Mouse (Mus musculus) limb, embryonic 11.5 days (tissue): ENCODE data around the gene Pim2. TPM values are rescaled to one million over a fixed set of nuclear protein-coding genes. Genes with fewer than 3 reads are reported as not detected.
A peak's percentile ranks its signal among the peaks of the same experiment; 100 is the strongest.

Experiments used
- ATAC-seq: fragments of 200-750 bp; cut with Nextera tagmentation; 2 replicates; pipeline ENCODE4 v1.8.0; 2017; ENCODE audit warnings: low read depth; ENCODE audit not compliant: insufficient number of reproducible peaks, low FRiP score, low TSS enrichment
- DNase-seq: peaks from one replicate; pipeline ENCODE4 v3.0.0-alpha.2; 2015; ENCODE audit warnings: low spot score
- H3K27ac ChIP-seq: fragments of 300-500 bp; sonication (generic); replicated peaks from 2 replicates; pipeline ENCODE4 v1.5.1; 2014; ENCODE audit warnings: low read depth, mild to moderate bottlenecking, low read length
- H3K27me3 ChIP-seq: fragments of 300-500 bp; sonication (generic); 2 replicates; pipeline ENCODE4 v1.6.1; 2014; ENCODE audit warnings: mild to moderate bottlenecking, low read length, mixed read lengths; ENCODE audit not compliant: control insufficient read depth, insufficient read depth
- H3K36me3 ChIP-seq: fragments of 300-500 bp; sonication (generic); 2 replicates; pipeline ENCODE4 v1.6.1; 2014; ENCODE audit warnings: mild to moderate bottlenecking, low read length, moderate library complexity, mixed read lengths; ENCODE audit not compliant: control insufficient read depth, insufficient read depth
- H3K4me1 ChIP-seq: fragments of 300-500 bp; sonication (generic); 2 replicates; pipeline ENCODE4 v1.6.1; 2014; ENCODE audit warnings: low read length, mixed read lengths; ENCODE audit not compliant: control insufficient read depth, insufficient read depth
- H3K4me2 ChIP-seq: fragments of 300-500 bp; sonication (generic); 2 replicates; pipeline ENCODE4 v1.6.1; 2014; ENCODE audit warnings: low read depth, mild to moderate bottlenecking, moderate library complexity; ENCODE audit not compliant: severe bottlenecking
- H3K4me3 ChIP-seq: fragments of 300-500 bp; sonication (generic); 2 replicates; pipeline ENCODE4 v1.5.1; 2014; ENCODE audit warnings: low read depth, low read length
- H3K9ac ChIP-seq: fragments of 300-500 bp; sonication (generic); 2 replicates; pipeline ENCODE4 v1.6.1; 2014; ENCODE audit warnings: mild to moderate bottlenecking, low read length
- H3K9me3 ChIP-seq: fragments of 300-500 bp; sonication (generic); 2 replicates; pipeline ENCODE4 v1.6.1; 2016; ENCODE audit warnings: low read length; ENCODE audit not compliant: control insufficient read depth
- WGBS: fragments of 180-500 bp; shearing (Covaris S2); extraction: QIAGEN DNeasy Blood & Tissue Kit; methylation state at CpG from one replicate; pipeline ENCODE4 v1.1.7; 2014; 5-methylcytosine and 5-hydroxymethylcytosine counted together
- polyA plus RNA-seq: library from polyadenylated mRNA; unstranded; fragments of >200 nt; fragmentation: Nextera tagmentation; extraction: Ambion mirVana; gene quantifications from 2 replicates; pipeline ENCODE4 v1.2.1, GENCODE M21; 2014

Gene Pim2
- polyA plus RNA-seq, result 5.2 and 5.4 TPM in 2 replicates

- ATAC-seq, result peak; percentile 78
- H3K27ac ChIP-seq, result no peak within 1 kb of the TSS
- H3K4me3 ChIP-seq, result peak within 1 kb of the TSS; percentile 37
- peak; percentile 80 for DNase-seq
- H3K4me2 ChIP-seq, result peak within 1 kb of the TSS; percentile 85
- no peaks in the 10 kb centered on the region for H3K9me3 ChIP-seq
- H3K36me3 ChIP-seq, result no peaks in the 10 kb centered on the region; the same call in 1 of the 2 replicates
- 9% methylated on average over 38 of the region's 38 CpGs for WGBS
- H3K9ac ChIP-seq, result peak within 1 kb of the TSS; percentile 47; the same call in 1 of the 2 replicates
- H3K4me1 ChIP-seq, result no peaks in the 10 kb centered on the region
- H3K27me3 ChIP-seq, result no peaks in the 10 kb centered on the region
Measured at GRCm38 (mm10) chrX:7878007-7878419, at the start of gene Pim2. Pim2 (plus strand) TSS chrX:7878262.

GRCm38 (mm10) chrX:7837146-7837545 lies 40.9 kb upstream of the Pim2 start:
- no peaks in the 10 kb centered on the region for H3K27me3 ChIP-seq
- no peak overlapping the region for H3K4me2 ChIP-seq
- no peak overlapping the region for H3K9ac ChIP-seq
- DNase-seq, result no peak
- H3K4me1 ChIP-seq, result no peaks in the 10 kb centered on the region
- H3K9me3 ChIP-seq, result no peaks in the 10 kb centered on the region
- no peaks in the 10 kb centered on the region for H3K36me3 ChIP-seq
- no peak for ATAC-seq
- 82% methylated on average over 1 of the region's 1 CpGs for WGBS
- H3K27ac ChIP-seq, result no peak overlapping the region
- H3K4me3 ChIP-seq, result no peak overlapping the region

GRCm38 (mm10) chrX:7840842-7841162 lies 37.3 kb upstream of the Pim2 start:
- Histone ChIP-seq H3K4me1 (no peaks in the 10 kb centered on the region), H3K27me3 (no peaks in the 10 kb centered on the region), H3K27ac (no peak overlapping the region), H3K4me3 (peak overlapping the region; percentile 12; the same call in 1 of the 2 replicates), H3K9ac (no peak overlapping the region), H3K36me3 (no peaks in the 10 kb centered on the region), H3K4me2 (peak overlapping the region; percentile 38; the same call in 1 of the 2 replicates), H3K9me3 (no peaks in the 10 kb centered on the region)
- 7% methylated on average over 7 of the region's 7 CpGs for WGBS
- no peak for ATAC-seq
- DNase-seq, result no peak

- WGBS, result 17% methylated on average over 74 of the region's 74 CpGs
- peak; percentile 91 for DNase-seq
- peak; percentile 98 for ATAC-seq
- H3K9ac ChIP-seq, result peak within 1 kb of the TSS; percentile 80
- H3K4me1 ChIP-seq, result no peaks in the 10 kb centered on the region
- H3K9me3 ChIP-seq, result no peaks in the 10 kb centered on the region
- H3K4me2 ChIP-seq, result peak within 1 kb of the TSS; percentile 57
- H3K27ac ChIP-seq, result peak within 1 kb of the TSS; percentile 68
- peak within 1 kb of the TSS; percentile 74 for H3K4me3 ChIP-seq
- H3K36me3 ChIP-seq, result no peaks in the 10 kb centered on the region
- no peaks in the 10 kb centered on the region for H3K27me3 ChIP-seq
Measured at GRCm38 (mm10) chrX:7841163-7842162, 36.6 kb upstream of the Pim2 start, which contains the start of gene Otud5. Otud5 (plus strand) TSS chrX:7841364.

GRCm38 (mm10) chrX:7842318-7842717 lies 35.7 kb upstream of the Pim2 start:
- no peaks in the 10 kb centered on the region for H3K27me3 ChIP-seq
- H3K4me2 ChIP-seq, result peak overlapping the region; percentile 57
- peak overlapping the region; percentile 52 for H3K27ac ChIP-seq
- peak overlapping the region; percentile 80 for H3K9ac ChIP-seq
- no peaks in the 10 kb centered on the region for H3K36me3 ChIP-seq
- ATAC-seq (no peak), DNase-seq (peak; percentile 20)
- H3K9me3 ChIP-seq, result no peaks in the 10 kb centered on the region
- H3K4me3 ChIP-seq, result peak overlapping the region; percentile 74
- 15% methylated on average over 27 of the region's 42 CpGs for WGBS
- no peaks in the 10 kb centered on the region for H3K4me1 ChIP-seq

GRCm38 (mm10) chrX:7847845-7848244 lies 30.2 kb upstream of the Pim2 start:
- DNase-seq, result no peak
- no peak overlapping the region for H3K27ac ChIP-seq
- no peak overlapping the region for H3K4me2 ChIP-seq
- H3K27me3 ChIP-seq, result no peaks in the 10 kb centered on the region
- no peaks in the 10 kb centered on the region for H3K36me3 ChIP-seq
- no peak for ATAC-seq
- no peaks in the 10 kb centered on the region for H3K9me3 ChIP-seq
- H3K4me1 ChIP-seq, result no peaks in the 10 kb centered on the region
- no peak overlapping the region for H3K9ac ChIP-seq
- H3K4me3 ChIP-seq, result no peak overlapping the region
- WGBS, result 83% methylated on average over 2 of the region's 2 CpGs

- Histone ChIP-seq H3K4me2 (no peak overlapping the region), H3K4me1 (no peaks in the 10 kb centered on the region), H3K9me3 (no peaks in the 10 kb centered on the region), H3K4me3 (no peak overlapping the region), H3K9ac (no peak overlapping the region), H3K36me3 (no peaks in the 10 kb centered on the region), H3K27ac (no peak overlapping the region), H3K27me3 (no peaks in the 10 kb centered on the region)
- no peak for ATAC-seq
- DNase-seq, result peak; percentile 23
- WGBS, result 64% methylated on average over 2 of the region's 2 CpGs
Measured at GRCm38 (mm10) chrX:7854578-7854977, 23.5 kb upstream of the Pim2 start.

- no peaks in the 10 kb centered on the region for H3K4me1 ChIP-seq
- H3K4me2 ChIP-seq, result no peak overlapping the region
- 83% methylated on average over 3 of the region's 3 CpGs for WGBS
- ATAC-seq (no peak), DNase-seq (no peak)
- H3K4me3 ChIP-seq, result no peak overlapping the region
- no peak overlapping the region for H3K27ac ChIP-seq
- H3K36me3 ChIP-seq, result no peaks in the 10 kb centered on the region
- no peaks in the 10 kb centered on the region for H3K27me3 ChIP-seq
- no peak overlapping the region for H3K9ac ChIP-seq
- H3K9me3 ChIP-seq, result no peaks in the 10 kb centered on the region
Measured at GRCm38 (mm10) chrX:7859191-7859753, 18.8 kb upstream of the Pim2 start.
